Mouse (Mus musculus) liver, embryonic 14.5 days (tissue): ENCODE results near the gene Tle6. TPM values are rescaled to one million over a fixed set of nuclear protein-coding genes. Genes with fewer than 3 reads are reported as not detected.

Experiments used
- ATAC-seq: fragments of 200-750 bp; cut with Nextera tagmentation; 2 replicates; pipeline ENCODE4 v1.8.0; 2017; ENCODE audit warnings: moderate number of reproducible peaks, mild to moderate bottlenecking, moderate library complexity; ENCODE audit not compliant: insufficient read depth
- DNase-seq, 3 experiments: peaks; one replicate each; pipeline ENCODE4 v3.0.0-alpha.2; 2012 to 2013; ENCODE audit warnings: low read depth in 3 of 3, low spot score in 3 of 3
- H3K27ac ChIP-seq: fragments of 300-500 bp; sonication (generic); 2 replicates; pipeline ENCODE4 v1.5.1; 2014; ENCODE audit warnings: moderate library complexity, mild to moderate bottlenecking, control low read depth, inconsistent platforms
- H3K27me3 ChIP-seq: fragments of 300-500 bp; sonication (generic); 2 replicates; pipeline ENCODE4 v1.6.1; 2014; ENCODE audit warnings: mild to moderate bottlenecking, low read length, moderate library complexity; ENCODE audit not compliant: control insufficient read depth, insufficient read depth
- H3K36me3 ChIP-seq: fragments of 300-500 bp; sonication (generic); replicated peaks from 2 replicates; pipeline ENCODE4 v1.6.1; 2014; ENCODE audit warnings: low read depth; ENCODE audit not compliant: control insufficient read depth, insufficient read depth
- H3K4me1 ChIP-seq, 2 experiments: fragments of 200-500 bp in 1 of 2; fragments of 300-500 bp in 1 of 2; sonication (generic) in 1 of 2; replicated peaks; 2 replicates each; pipeline ENCODE4 v1.6.1; 2012 to 2014; ENCODE audit warnings: antibody characterized with exemption in 1 of 2, inconsistent platforms in 1 of 2, low read length in 1 of 2; ENCODE audit not compliant: control insufficient read depth in 2 of 2, insufficient read depth in 2 of 2
- H3K4me2 ChIP-seq: fragments of 300-500 bp; sonication (generic); 2 replicates; pipeline ENCODE4 v1.6.1; 2014; ENCODE audit warnings: low read depth, mild to moderate bottlenecking, control low read depth, moderate library complexity
- H3K4me3 ChIP-seq, 2 experiments: fragments of 200-500 bp in 1 of 2; fragments of 300-500 bp in 1 of 2; sonication (generic) in 1 of 2; 2 replicates each; pipeline ENCODE4 v1.5.1; 2012 to 2014; ENCODE audit warnings: low read depth in 2 of 2, low read length in 2 of 2, mild to moderate bottlenecking in 2 of 2, control low read depth in 1 of 2, inconsistent platforms in 1 of 2, moderate library complexity in 1 of 2; ENCODE audit not compliant: insufficient read depth in 1 of 2
- H3K9ac ChIP-seq: fragments of 300-500 bp; sonication (generic); replicated peaks from 2 replicates; pipeline ENCODE4 v1.6.1; 2014; ENCODE audit warnings: mild to moderate bottlenecking, control low read depth, moderate library complexity
- H3K9me3 ChIP-seq: fragments of 300-500 bp; sonication (generic); 2 replicates; pipeline ENCODE4 v1.6.1; 2016; ENCODE audit warnings: low read length, mixed read lengths; ENCODE audit not compliant: control insufficient read depth
- CTCF ChIP-seq: IDR thresholded peaks from 2 replicates; pipeline ENCODE4 v1.5.1; 2016; ENCODE audit warnings: antibody characterized with exemption, low read depth, control low read depth
- EP300 ChIP-seq: IDR thresholded peaks from 2 replicates; pipeline ENCODE4 v1.6.1; 2016; ENCODE audit warnings: antibody characterized with exemption, low read depth
- WGBS: fragments of 180-500 bp; shearing (Covaris S2); extraction: QIAGEN DNeasy Blood & Tissue Kit; methylation state at CpG from one replicate; pipeline ENCODE4 v1.1.7; 2014; ENCODE audit not compliant: insufficient replicate concordance; 5-methylcytosine and 5-hydroxymethylcytosine counted together
- polyA plus RNA-seq, 2 experiments: library from polyadenylated mRNA; depleted of rRNA in 1 of 2; stranded (reverse) in 1 of 2; unstranded in 1 of 2; fragments of >200 nt; fragmentation: Nextera tagmentation in 1 of 2; extraction: Ambion mirVana in 1 of 2; gene quantifications; 2 replicates each; pipeline versions ENCODE4 v1.2.1 to v1.2.3; 2012 to 2014

The Tle6 gene
- polyA plus RNA-seq, 2 experiments = 4.5 to 5.6 TPM

DNA sequence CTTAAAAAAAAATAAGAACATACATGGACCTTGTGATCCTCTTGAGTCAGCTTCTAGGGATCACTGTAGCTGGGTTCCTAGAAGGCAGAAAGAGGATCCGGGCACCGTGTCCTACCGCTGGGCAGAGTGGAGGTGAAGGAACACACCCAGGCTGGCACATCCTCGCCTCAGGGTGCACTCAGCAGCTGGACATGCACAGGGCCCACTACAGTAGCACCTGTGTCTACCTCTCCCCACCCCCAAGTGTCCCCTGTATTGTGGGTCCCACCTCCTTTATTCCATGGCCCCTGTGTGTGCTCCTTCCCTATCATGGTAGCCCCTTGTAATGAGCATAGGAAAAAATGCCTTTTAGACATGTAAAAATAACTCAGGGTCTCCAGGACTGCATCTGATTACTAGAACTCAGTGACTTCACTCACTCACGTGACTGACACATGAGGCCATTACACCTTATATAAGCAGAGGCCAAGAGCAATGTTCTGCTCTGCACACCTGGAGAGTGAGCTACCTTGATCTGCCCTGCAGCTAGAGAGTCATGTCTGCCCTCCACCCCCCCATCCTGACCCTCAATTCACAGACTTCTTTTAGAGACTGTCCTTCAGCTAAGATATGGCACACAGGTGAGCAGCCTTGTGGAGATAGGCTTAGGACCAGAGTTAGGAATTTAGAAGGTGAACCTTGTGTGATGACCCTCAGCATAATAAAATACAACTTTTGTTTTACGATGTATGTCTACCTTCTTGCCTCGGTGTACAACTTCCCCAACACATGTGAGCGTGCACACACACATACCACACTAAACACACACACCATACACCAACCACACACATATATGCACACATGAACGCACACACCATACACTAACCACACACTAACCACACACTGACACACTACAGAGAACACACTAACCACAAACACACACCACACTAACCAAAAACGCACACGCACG is 3.4 kb upstream of the Tle6 start:
- 58% methylated on average over 12 of the region's 12 CpGs for WGBS
- peaks cover 26 to 49% of the 10 kb centered on the region in 2 experiments for H3K4me1 ChIP-seq
- no peak for DNase-seq
- H3K27me3 ChIP-seq = no peaks in the 10 kb centered on the region
- H3K9ac ChIP-seq = peak overlapping the region; percentile 57
- no peak overlapping the region; the same call in 1 of the 2 replicates for H3K27ac ChIP-seq
- H3K4me3 ChIP-seq = peak overlapping the region; percentile 10 to 59; a peak in 3 of 4 replicates
- no peak for TF ChIP-seq EP300
- TF ChIP-seq CTCF = no peak
- H3K36me3 ChIP-seq = no peaks in the 10 kb centered on the region
- no peaks in the 10 kb centered on the region for H3K9me3 ChIP-seq
- ATAC-seq = no peak
- peak overlapping the region; percentile 66 for H3K4me2 ChIP-seq

DNA sequence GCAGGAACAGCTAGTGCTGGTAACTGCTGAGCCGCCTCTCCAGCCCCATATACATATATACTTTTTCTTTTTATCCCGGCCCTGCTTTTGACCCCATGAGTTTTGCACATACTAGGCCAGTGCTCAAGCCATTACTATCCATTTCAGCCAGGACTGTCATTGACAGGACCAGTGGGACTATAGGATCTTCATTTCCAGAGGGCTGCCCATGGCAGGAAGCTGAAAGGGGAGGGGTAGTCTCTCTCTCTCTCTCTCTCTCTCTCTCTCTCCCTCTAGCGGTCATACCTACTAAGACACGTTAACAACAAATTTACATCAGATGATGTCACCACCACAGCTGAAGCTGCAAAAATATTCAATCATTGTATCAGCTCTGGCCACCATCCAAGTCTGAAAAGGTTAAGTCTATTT is 1.9 kb upstream of the Tle6 start:
- peaks cover 26 to 57% of the 10 kb centered on the region in 2 experiments for H3K4me1 ChIP-seq
- no peaks in the 10 kb centered on the region for H3K27me3 ChIP-seq
- no peak for ATAC-seq
- no peak overlapping the region for H3K4me2 ChIP-seq
- H3K4me3 ChIP-seq = no peak overlapping the region
- peak; percentile 46 to 60 (median 56) for DNase-seq
- TF ChIP-seq EP300 = no peak
- TF ChIP-seq CTCF = peak; percentile 79
- H3K27ac ChIP-seq = no peak overlapping the region
- 20% methylated on average over 4 of the region's 4 CpGs for WGBS
- no peak overlapping the region for H3K9ac ChIP-seq
- H3K9me3 ChIP-seq = no peaks in the 10 kb centered on the region
- no peaks in the 10 kb centered on the region for H3K36me3 ChIP-seq

GRCm38 (mm10) chr10:81601396-81601905 is 578 bp upstream of the Tle6 start:
- Histone ChIP-seq H3K27me3 (peaks cover 5% of the 10 kb centered on the region; the same call in 1 of the 2 replicates), H3K9ac (no peak overlapping the region), H3K4me1 (peaks cover 26 to 51% of the 10 kb centered on the region in 2 experiments), H3K4me3 (peak overlapping the region in 1 of 2 experiments; percentile 12; a peak in 3 of 4 replicates), H3K9me3 (no peaks in the 10 kb centered on the region), H3K36me3 (no peaks in the 10 kb centered on the region), H3K27ac (no peak overlapping the region), H3K4me2 (peak overlapping the region; percentile 44)
- TF ChIP-seq EP300 = no peak
- no peak for TF ChIP-seq CTCF
- DNase-seq (no peak), ATAC-seq (no peak)
- 29% methylated on average over 7 of the region's 7 CpGs for WGBS

DNA sequence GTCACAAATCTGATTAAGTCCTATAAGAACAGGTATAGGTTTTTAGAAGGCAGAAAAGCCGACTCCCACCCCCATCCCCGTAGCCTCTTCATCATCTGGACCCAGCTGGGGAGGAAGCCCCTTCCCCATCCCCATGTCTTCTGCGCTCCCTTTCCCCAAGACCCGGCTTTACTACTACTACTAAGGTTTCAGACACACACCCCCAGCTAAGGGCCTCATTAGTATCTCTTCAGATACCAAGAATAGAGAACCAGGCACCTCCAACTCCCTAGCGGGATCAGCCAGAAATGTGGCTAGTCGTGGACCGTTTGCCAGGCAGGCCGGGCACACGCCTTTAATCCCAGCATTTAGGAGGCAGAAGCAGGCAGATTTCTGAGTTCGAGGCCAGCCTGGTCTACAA is 777 bp downstream of the Tle6 start:
- DNase-seq (no peak), ATAC-seq (no peak)
- Histone ChIP-seq H3K27me3 (peaks cover 12% of the 10 kb centered on the region), H3K36me3 (no peaks in the 10 kb centered on the region), H3K4me2 (peak overlapping the region; percentile 44), H3K4me1 (peaks cover 21 to 48% of the 10 kb centered on the region in 2 experiments), H3K27ac (no peak overlapping the region), H3K9ac (no peak overlapping the region), H3K4me3 (no peak overlapping the region), H3K9me3 (no peaks in the 10 kb centered on the region)
- TF ChIP-seq EP300 = no peak
- TF ChIP-seq CTCF = no peak
- 34% methylated on average over 10 of the region's 10 CpGs for WGBS

DNA sequence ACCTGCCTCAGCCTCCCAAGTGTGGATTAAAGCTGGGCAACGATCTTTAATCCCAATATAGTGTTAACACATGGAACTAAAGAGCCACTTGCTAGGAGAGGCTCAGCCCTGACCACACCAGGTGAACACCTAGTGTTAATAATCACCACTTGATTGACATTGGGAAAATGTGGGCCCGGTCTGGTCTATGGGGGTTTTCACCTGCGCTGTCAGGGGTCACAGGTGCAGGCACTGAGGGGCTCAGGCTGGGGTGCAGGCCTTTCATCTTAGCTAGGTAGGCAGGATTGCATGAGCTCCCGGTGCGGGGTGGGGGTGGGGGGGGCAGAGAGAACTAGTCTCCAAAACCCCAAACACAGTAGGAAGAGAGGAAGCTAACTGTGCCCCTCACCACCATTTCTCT is 1.2 kb downstream of the Tle6 start:
- H3K4me2 ChIP-seq = no peak overlapping the region
- WGBS = 63% methylated on average over 5 of the region's 5 CpGs

More for the DNA sequence above, 1.2 kb downstream of the Tle6 start:
- Histone ChIP-seq H3K36me3 (no peaks in the 10 kb centered on the region), H3K27ac (no peak overlapping the region), H3K9me3 (no peaks in the 10 kb centered on the region), H3K4me1 (peaks cover 18 to 44% of the 10 kb centered on the region in 2 experiments), H3K9ac (no peak overlapping the region), H3K4me3 (no peak overlapping the region), H3K27me3 (peaks cover 15% of the 10 kb centered on the region)
- no peak for TF ChIP-seq EP300
- TF ChIP-seq CTCF = no peak
- DNase-seq (no peak), ATAC-seq (no peak)
